Mouse (Mus musculus) E14TG2a.4 (cell line): Measurements from ENCODE around the gene Tshz2.

Experiments used
- CTCF ChIP-seq: conservative IDR thresholded peaks from 2 replicates; pipeline ENCODE4 v1.5.1; 2014; ENCODE audit warnings: low read length
- NANOG ChIP-seq: IDR thresholded peaks from 2 replicates; pipeline ENCODE4 v1.6.1; 2014; ENCODE audit warnings: borderline replicate concordance, low read length, mixed read lengths
- POU5F1 ChIP-seq: IDR thresholded peaks from 2 replicates; pipeline ENCODE4 v1.6.1; 2014; ENCODE audit warnings: low read length, borderline replicate concordance

GRCm38 (mm10) chr2:170031226-170031625, 398.4 kb downstream of the Tshz2 start:
- no peak for TF ChIP-seq CTCF
- no peak for TF ChIP-seq NANOG
- no peak for TF ChIP-seq POU5F1
